Mouse (Mus musculus) brain, adult 10 weeks (tissue): ENCODE measurements around the gene Bzw2. TPM values are rescaled to one million over a fixed set of nuclear protein-coding genes. Genes with fewer than 3 reads are reported as not detected.

ENCODE experiments used
- polyA plus RNA-seq: library from polyadenylated mRNA; stranded (reverse); fragments of 350-450 nt; fragmentation: Illumina TruSeq; extraction: RNeasy Lipid Tissue Mini Kit (QIAGEN cat#74804); gene quantifications from one replicate; pipeline ENCODE4 v1.2.3, GENCODE M21; 2015; ENCODE audit warnings: low read depth, low replicate concordance

Bzw2 gene
- polyA plus RNA-seq, result 44.8 TPM

GRCm38 (mm10) chr12:36157638-36158308, at the start of gene Bzw2:
Gene Bzw2, minus strand, starts transcription at chr12:36158080.

GRCm38 (mm10) chr12:36156637-36157303, 1.1 kb downstream of the Bzw2 start, which contains the start of gene Ankmy2:
Gene Ankmy2, plus strand, starts transcription at chr12:36157114.

DNA sequence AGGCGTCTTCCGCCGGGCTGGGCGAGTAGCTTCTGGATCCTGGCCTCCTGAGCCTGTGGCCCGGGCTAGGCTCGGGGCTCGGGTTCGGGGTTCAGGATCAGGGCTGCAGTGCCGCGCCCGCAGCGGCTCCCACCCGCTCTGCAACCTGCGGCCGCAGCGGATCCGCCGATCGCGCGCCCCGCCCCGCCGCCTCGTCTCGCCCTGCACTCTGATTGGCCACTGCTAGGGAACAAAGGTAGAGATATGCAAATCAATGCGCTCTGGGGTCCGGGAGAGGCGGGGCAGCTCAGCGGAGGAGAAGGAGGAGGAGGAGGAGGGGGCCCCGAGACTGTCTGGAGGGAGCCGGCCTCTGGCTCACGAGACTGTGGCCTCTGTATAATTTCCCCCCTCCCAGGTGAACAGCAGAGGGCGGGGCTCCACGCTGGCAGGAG, 115.5 kb downstream of the Bzw2 start, which contains the start of gene Tspan13:
Gene Tspan13 (minus strand): TSS at position 153 of the 431 bp plus-strand sequence.

Other genes with a start within 250 kb of the Bzw2 start
- gene Agr3, start 232.5 kb downstream of the Bzw2 start, polyA plus RNA-seq, result not detected
- gene Agr2, start 165.2 kb downstream of the Bzw2 start, polyA plus RNA-seq, result not detected
- 230 TPM for gene Tspan13, start 115.6 kb downstream of the Bzw2 start, polyA plus RNA-seq
- 43.0 TPM for gene Ankmy2, start 966 bp downstream of the Bzw2 start, polyA plus RNA-seq
- gene Lrrc72, start 95.3 kb upstream of the Bzw2 start, polyA plus RNA-seq, result not detected
- gene Sostdc1, start 156.1 kb upstream of the Bzw2 start, polyA plus RNA-seq, result 5.9 TPM
- 9.2 TPM for gene Ispd, start 223.4 kb upstream of the Bzw2 start, polyA plus RNA-seq
- 0.71 TPM for gene D630036H23Rik, start 224.1 kb upstream of the Bzw2 start, polyA plus RNA-seq